Mouse (Mus musculus): Measurements from ENCODE around the gene Cd248. TPM values are rescaled to one million over a fixed set of nuclear protein-coding genes. Genes with fewer than 3 reads are reported as not detected.

Gene Cd248
- 0.77 and 1.7 TPM in 2 replicates for polyA plus RNA-seq (2012)

GRCm38 (mm10) chr19:5067867-5068569 is at the start of gene Cd248:
TSS of gene Cd248 (plus strand) at chr19:5068078.

GRCm38 (mm10) chr19:5023621-5024479 is 44.0 kb upstream of the Cd248 start, which contains the start of gene Slc29a2:
TSS of gene Slc29a2 (plus strand) at chr19:5023860.

GRCm38 (mm10) chr19:5038709-5039156 is 29.1 kb upstream of the Cd248 start, which contains the start of the genes B4gat1 and AC124502.3:
TSS of gene B4gat1 (plus strand) at chr19:5038826.
TSS of gene AC124502.3 (plus strand) at chr19:5038891.

GRCm38 (mm10) chr19:5040862-5041523 is 26.9 kb upstream of the Cd248 start, which contains the start of gene Brms1:
TSS of gene Brms1 (plus strand) at chr19:5041354.

GRCm38 (mm10) chr19:5050047-5050905 is 17.6 kb upstream of the Cd248 start, which contains the start of gene Rin1:
TSS of gene Rin1 (plus strand) at chr19:5050481.

GRCm38 (mm10) chr19:5085145-5085863 is 17.4 kb downstream of the Cd248 start, which contains the start of gene Tmem151a:
TSS of gene Tmem151a (minus strand) at chr19:5085531.

GRCm38 (mm10) chr19:5087884-5088728 is 20.2 kb downstream of the Cd248 start, which contains the start of gene Yif1a:
TSS of gene Yif1a (plus strand) at chr19:5088538.

GRCm38 (mm10) chr19:5098363-5099143 is 30.7 kb downstream of the Cd248 start, which contains the start of gene Cnih2:
TSS of gene Cnih2 (minus strand) at chr19:5098521.

GRCm38 (mm10) chr19:5106731-5107191 is 38.9 kb downstream of the Cd248 start, which contains the start of gene Rab1b:
TSS of gene Rab1b (minus strand) at chr19:5107072.

GRCm38 (mm10) chr19:5118384-5118698 is 50.5 kb downstream of the Cd248 start, which contains the start of gene Klc2:
TSS of gene Klc2 (minus strand) at chr19:5118560.

Other genes with a start within 250 kb of the Cd248 start
- gene Ccs, start 228.7 kb upstream of the Cd248 start, polyA plus RNA-seq (2012) = 59.4 and 60.0 TPM in 2 replicates
- not detected in 2 replicates for gene Ccdc87, start 228.7 kb upstream of the Cd248 start, polyA plus RNA-seq (2012)
- gene Ctsf, start 212.9 kb upstream of the Cd248 start, polyA plus RNA-seq (2012) = 7.5 and 11.2 TPM in 2 replicates
- gene Actn3, start 190.2 kb upstream of the Cd248 start, polyA plus RNA-seq (2012) = 0.37 and 1.0 TPM in 2 replicates
- 2.1 and 2.3 TPM in 2 replicates for gene Zdhhc24, start 189.4 kb upstream of the Cd248 start, polyA plus RNA-seq (2012)
- gene Bbs1, start 161.4 kb upstream of the Cd248 start, polyA plus RNA-seq (2012) = 2.1 and 3.6 TPM in 2 replicates
- 66.2 and 71.5 TPM in 2 replicates for gene Dpp3, start 139.8 kb upstream of the Cd248 start, polyA plus RNA-seq (2012)
- 0.10 and 0.22 TPM in 2 replicates for gene Peli3, start 125.0 kb upstream of the Cd248 start, polyA plus RNA-seq (2012)
- 58.4 and 60.2 TPM in 2 replicates for gene Mrpl11, start 105.9 kb upstream of the Cd248 start, polyA plus RNA-seq (2012)
- gene Npas4, start 77.8 kb upstream of the Cd248 start, polyA plus RNA-seq (2012) = 0.10 and 0.12 TPM in 2 replicates
- gene Slc29a2, start 44.2 kb upstream of the Cd248 start, polyA plus RNA-seq (2012) = 4.3 and 5.5 TPM in 2 replicates
- 6.1 and 9.4 TPM in 2 replicates for gene B4gat1, start 29.3 kb upstream of the Cd248 start, polyA plus RNA-seq (2012)
- 0.13 and 1.3 TPM in 2 replicates for gene AC124502.3, start 29.2 kb upstream of the Cd248 start, polyA plus RNA-seq (2012)
- 94.5 and 120 TPM in 2 replicates for gene Brms1, start 26.7 kb upstream of the Cd248 start, polyA plus RNA-seq (2012)
- 1.2 and 1.8 TPM in 2 replicates for gene Rin1, start 17.6 kb upstream of the Cd248 start, polyA plus RNA-seq (2012)
- gene Tmem151a, start 17.5 kb downstream of the Cd248 start, polyA plus RNA-seq (2012) = 0.29 and 1.6 TPM in 2 replicates
- 17.5 and 18.7 TPM in 2 replicates for gene Yif1a, start 20.5 kb downstream of the Cd248 start, polyA plus RNA-seq (2012)
- 3.6 and 6.3 TPM in 2 replicates for gene Cnih2, start 30.4 kb downstream of the Cd248 start, polyA plus RNA-seq (2012)
- 262 and 300 TPM in 2 replicates for gene Rab1b, start 39.0 kb downstream of the Cd248 start, polyA plus RNA-seq (2012)
- 22.7 and 28.8 TPM in 2 replicates for gene Klc2, start 50.5 kb downstream of the Cd248 start, polyA plus RNA-seq (2012)
- gene Pacs1, start 205.0 kb downstream of the Cd248 start, polyA plus RNA-seq (2012) = 28.6 and 34.9 TPM in 2 replicates
- gene Sf3b2, start 227.4 kb downstream of the Cd248 start, polyA plus RNA-seq (2012) = 327 and 332 TPM in 2 replicates
- gene Gal3st3, start 230.3 kb downstream of the Cd248 start, polyA plus RNA-seq (2012) = not detected in 2 replicates